Mouse (Mus musculus) ES-E14 (cell line): ENCODE measurements at regions not wholly inside any gene's neighbourhood (a gene's known extent, or its start where the extent isn't known, plus 50 kb on each side); places are given as distances from the start of the nearest gene placed in this dataset.

ENCODE experiments used
- DNase-seq: peaks from one replicate; pipeline ENCODE4 v3.0.0-alpha.2; 2013; ENCODE audit warnings: low read depth, low spot score
- H3K27ac ChIP-seq: 2 replicates; pipeline ENCODE4 v1.5.1; 2012; ENCODE audit warnings: low read depth, mild to moderate bottlenecking, low read length, moderate library complexity, mixed read lengths; ENCODE audit not compliant: poor library complexity, insufficient read depth, severe bottlenecking
- H3K36me3 ChIP-seq: 2 replicates; pipeline ENCODE4 v1.6.1; 2012; ENCODE audit warnings: mild to moderate bottlenecking, low read length, moderate library complexity, mixed read lengths; ENCODE audit not compliant: control insufficient read depth, poor library complexity, insufficient read depth, severe bottlenecking
- H3K4me1 ChIP-seq, 2 experiments: fragments of 150-350 bp in 1 of 2; sonication (generic) in 1 of 2; 2 replicates each; pipeline ENCODE4 v1.6.1; 2012; ENCODE audit warnings: low read length in 2 of 2, mild to moderate bottlenecking in 1 of 2, mixed read lengths in 1 of 2; ENCODE audit not compliant: control insufficient read depth in 2 of 2, insufficient read depth in 2 of 2, poor library complexity in 1 of 2
- H3K4me3 ChIP-seq, 2 experiments: fragments of 150-350 bp in 1 of 2; sonication (generic) in 1 of 2; 2 replicates each; pipeline ENCODE4 v1.5.1; 2012; ENCODE audit warnings: low read length in 2 of 2, low read depth in 1 of 2, mild to moderate bottlenecking in 1 of 2, mixed read lengths in 1 of 2; ENCODE audit not compliant: insufficient read depth in 1 of 2, poor library complexity in 1 of 2, severe bottlenecking in 1 of 2
- H3K9ac ChIP-seq: 2 replicates; pipeline ENCODE4 v1.6.1; 2012; ENCODE audit warnings: low read depth, mild to moderate bottlenecking, low read length, mixed read lengths; ENCODE audit not compliant: poor library complexity, insufficient read depth, severe bottlenecking
- H3K9me3 ChIP-seq: fragments of 150-350 bp; sonication (generic); 2 replicates; pipeline ENCODE4 v1.6.1; 2012; ENCODE audit warnings: low read depth, mild to moderate bottlenecking, low read length; ENCODE audit not compliant: control insufficient read depth, insufficient read depth
- CHD2 ChIP-seq: IDR thresholded peaks from 2 replicates; pipeline ENCODE4 v1.6.1; 2014; ENCODE audit warnings: mild to moderate bottlenecking, low read depth, low read length, inconsistent platforms
- HCFC1 ChIP-seq: IDR thresholded peaks from 2 replicates; pipeline ENCODE4 v1.6.1; 2012; ENCODE audit warnings: low read length, inconsistent platforms, borderline replicate concordance; ENCODE audit not compliant: insufficient read depth
- MAFK ChIP-seq: IDR thresholded peaks from 2 replicates; pipeline ENCODE4 v1.6.1; 2014; ENCODE audit warnings: mild to moderate bottlenecking, low read depth, low read length, inconsistent platforms; ENCODE audit not compliant: insufficient read depth
- ZC3H11A ChIP-seq: IDR thresholded peaks from 2 replicates; pipeline ENCODE4 v1.6.1; 2012; ENCODE audit warnings: low read depth, mild to moderate bottlenecking, inconsistent platforms, low read length, borderline replicate concordance
- ZNF384 ChIP-seq: IDR thresholded peaks from 2 replicates; pipeline ENCODE4 v1.6.1; 2012; ENCODE audit warnings: low read depth, low read length, inconsistent platforms
- in situ Hi-C, 2 experiments: fragments of 600-800 bp; cut with MboI; formaldehyde crosslinking; loops; one replicate each; pipeline ENCODE4 v1.15.1; 2025; ENCODE audit warnings: low sequenced_read_pairs in 2 of 2, inconsistent platforms in 1 of 2; ENCODE audit not compliant: unreplicated experiment in 2 of 2

DNA sequence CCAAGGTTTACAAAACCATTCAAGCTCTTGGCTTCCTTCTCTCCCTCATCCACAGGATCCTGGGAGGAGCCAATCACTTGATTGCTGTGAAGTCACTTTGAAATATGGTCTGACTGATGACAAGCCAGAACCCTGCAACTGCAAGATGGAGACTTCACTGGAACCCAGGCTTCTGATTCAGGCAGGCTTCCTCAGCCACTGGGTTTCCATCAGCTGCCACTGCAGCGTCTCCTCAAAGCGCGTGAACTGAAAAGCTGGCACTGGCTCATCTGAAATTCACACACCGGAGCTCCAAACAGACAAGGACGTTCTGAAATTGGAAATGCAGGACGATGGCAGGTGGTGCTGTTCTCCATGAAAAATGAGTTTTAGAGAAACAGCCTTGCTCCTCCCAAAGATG is 280.1 kb upstream of the AI593442 start:
- H3K4me3 ChIP-seq = no peak overlapping the region
- H3K4me1 ChIP-seq = no peaks in the 10 kb centered on the region
- H3K9me3 ChIP-seq = no peaks in the 10 kb centered on the region
- DNase-seq = no peak
- no peak for TF ChIP-seq ZC3H11A
- no peak for TF ChIP-seq ZNF384
- no peak for TF ChIP-seq CHD2
- no peak for TF ChIP-seq MAFK
- TF ChIP-seq HCFC1 = no peak
- H3K9ac ChIP-seq = no peak overlapping the region
- in situ Hi-C loops = no loop called here
- no peak overlapping the region for H3K27ac ChIP-seq
- H3K36me3 ChIP-seq = no peaks in the 10 kb centered on the region

DNA sequence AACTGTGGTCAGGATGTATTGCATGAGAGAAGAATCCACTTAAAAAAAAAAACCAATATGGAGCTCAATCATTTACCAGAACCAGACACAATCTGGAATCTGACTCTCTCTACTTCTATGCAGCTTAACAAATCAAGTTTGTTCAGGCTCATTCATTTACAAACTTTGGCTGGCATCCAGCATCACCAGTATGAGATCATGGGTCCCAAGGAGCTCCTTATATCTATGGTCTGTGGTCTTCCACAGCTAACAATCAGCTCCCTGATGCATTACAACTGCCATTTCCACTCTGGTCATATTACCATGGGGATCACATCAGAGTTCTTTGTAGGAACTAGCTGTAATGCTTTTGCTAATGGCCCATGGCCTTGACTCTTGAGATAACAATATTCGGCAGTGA is 277.7 kb upstream of the AI593442 start:
- in situ Hi-C loops = no loop called here
- no peaks in the 10 kb centered on the region for H3K4me1 ChIP-seq
- no peak overlapping the region for H3K9ac ChIP-seq
- DNase-seq = no peak
- no peaks in the 10 kb centered on the region for H3K9me3 ChIP-seq
- H3K36me3 ChIP-seq = no peaks in the 10 kb centered on the region
- H3K27ac ChIP-seq = no peak overlapping the region
- H3K4me3 ChIP-seq = no peak overlapping the region
- no peak for TF ChIP-seq CHD2
- TF ChIP-seq ZC3H11A = no peak
- TF ChIP-seq MAFK = no peak
- no peak for TF ChIP-seq ZNF384
- no peak for TF ChIP-seq HCFC1

GRCm38 (mm10) chr9:52944081-52944480 is 264.5 kb upstream of the AI593442 start:
- Histone ChIP-seq H3K4me3 (no peak overlapping the region), H3K4me1 (no peaks in the 10 kb centered on the region), H3K9me3 (no peaks in the 10 kb centered on the region), H3K9ac (no peak overlapping the region), H3K27ac (no peak overlapping the region), H3K36me3 (no peaks in the 10 kb centered on the region)
- DNase-seq = no peak
- TF ChIP-seq ZC3H11A (no peak), HCFC1 (no peak), ZNF384 (no peak), CHD2 (no peak), MAFK (no peak)
- in situ Hi-C loops = no loop called here

- TF ChIP-seq MAFK (no peak), CHD2 (no peak), ZNF384 (no peak), HCFC1 (no peak), ZC3H11A (no peak)
- Histone ChIP-seq H3K9me3 (no peaks in the 10 kb centered on the region), H3K9ac (no peak overlapping the region), H3K36me3 (no peaks in the 10 kb centered on the region), H3K4me1 (no peaks in the 10 kb centered on the region), H3K27ac (no peak overlapping the region), H3K4me3 (no peak overlapping the region)
- no peak for DNase-seq
- in situ Hi-C loops = no loop called here
Observed at GRCm38 (mm10) chr9:52941637-52941983, 262.0 kb upstream of the AI593442 start.

DNA sequence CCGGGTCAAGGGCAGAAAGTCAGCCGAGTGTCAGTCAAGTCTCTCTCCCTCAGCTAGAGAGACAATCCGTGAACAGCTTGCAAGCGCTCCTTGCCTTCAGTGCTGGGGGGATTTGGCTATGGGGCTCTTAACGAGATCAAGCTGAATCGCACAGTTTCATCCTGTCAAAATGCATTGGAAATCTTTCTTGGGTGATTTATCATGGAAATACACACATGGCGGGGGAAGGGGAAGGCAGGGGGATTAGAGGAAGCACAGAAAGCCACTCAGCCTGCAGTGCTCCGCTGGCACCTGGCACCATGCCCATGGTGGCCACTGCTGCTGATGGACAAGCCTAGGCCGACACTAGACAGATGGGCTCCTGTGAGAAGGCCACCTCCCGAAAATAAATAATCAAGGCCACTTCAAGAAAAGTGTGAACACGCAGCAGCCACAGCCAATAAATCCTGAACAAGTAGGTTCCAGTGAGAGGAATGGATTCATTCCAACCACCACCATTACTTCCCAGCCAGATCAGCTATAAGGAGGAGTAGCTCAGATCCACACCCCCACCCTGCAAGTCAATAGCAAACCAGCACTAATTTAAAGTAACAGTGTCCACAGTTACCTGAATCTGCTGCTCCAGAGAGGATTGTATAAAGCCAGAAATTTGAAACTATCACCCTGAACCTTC is 261.5 kb upstream of the AI593442 start:
- in situ Hi-C loops = no loop called here
- Histone ChIP-seq H3K36me3 (no peaks in the 10 kb centered on the region), H3K9me3 (no peaks in the 10 kb centered on the region), H3K4me1 (no peaks in the 10 kb centered on the region), H3K4me3 (no peak overlapping the region), H3K27ac (no peak overlapping the region), H3K9ac (no peak overlapping the region)
- no peak for DNase-seq
- no peak for TF ChIP-seq ZNF384
- no peak for TF ChIP-seq ZC3H11A
- TF ChIP-seq CHD2 = no peak
- TF ChIP-seq MAFK = no peak
